Mouse (Mus musculus): ENCODE data around the gene D5Ertd579e.

DNA sequence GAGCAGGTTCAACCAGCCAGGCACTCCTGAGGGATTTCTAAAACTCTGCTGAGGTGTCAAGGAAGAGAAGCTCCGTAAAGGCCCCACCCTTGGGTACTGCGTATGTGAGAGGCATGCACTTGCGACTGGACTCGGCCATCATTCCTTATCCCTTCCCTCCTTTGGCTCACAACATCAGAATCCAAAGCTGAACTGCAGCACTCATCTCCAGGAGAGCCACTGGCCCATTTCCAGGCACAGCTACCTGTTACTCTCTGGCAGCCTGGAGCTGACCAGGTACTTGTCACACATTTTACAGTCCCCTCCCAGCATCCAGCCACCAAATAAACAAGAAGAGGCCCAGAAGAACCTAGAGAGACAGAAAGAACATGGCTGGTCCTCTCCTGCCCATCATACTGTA is 143.4 kb downstream of the D5Ertd579e start:
- TF ChIP-seq CTCF (IDR thresholded peaks at IDR 0.05; ENCODE audit: control insufficient read depth, insufficient read depth, insufficient read length) (no peak), USF1 (IDR thresholded peaks at IDR 0.05; ENCODE audit: low read depth) (no peak), FOSL1 (IDR thresholded peaks at IDR 0.05; ENCODE audit: insufficient read depth, low read length, poor library complexity, severe bottlenecking) (no peak), MAX (IDR thresholded peaks at IDR 0.05) (no peak), MYOG (IDR thresholded peaks at IDR 0.05; ENCODE audit: control insufficient read depth, extremely low read depth, insufficient read length) (no peak), MYOD1 (IDR thresholded peaks at IDR 0.05; ENCODE audit: control insufficient read depth, insufficient read length, low read depth) (no peak)

Data from C2C12 (cell line).